Mouse (Mus musculus) CH12.LX (cell line): Measurements from ENCODE around the gene Efemp2. TPM values are rescaled to one million over a fixed set of nuclear protein-coding genes. Genes with fewer than 3 reads are reported as not detected.

ENCODE experiments used
- DNase-seq: peaks from one replicate; pipeline ENCODE4 v3.0.0-alpha.2; 2013; ENCODE audit errors: extremely low read depth
- H3K27ac ChIP-seq: 2 replicates; pipeline ENCODE4 v1.5.1; 2012; ENCODE audit warnings: low read depth, mild to moderate bottlenecking, control low read depth, moderate library complexity; ENCODE audit not compliant: insufficient read depth
- H3K27me3 ChIP-seq: replicated peaks from 2 replicates; pipeline ENCODE3; 2012; ENCODE audit warnings: inconsistent platforms
- H3K36me3 ChIP-seq, 2 experiments: replicated peaks in 1 of 2; 2 replicates each; pipeline versions ENCODE3 to v1.6.1; 2012; ENCODE audit warnings: inconsistent platforms in 1 of 2, low read length in 1 of 2, mild to moderate bottlenecking in 1 of 2, mixed read lengths in 1 of 2, moderate library complexity in 1 of 2; ENCODE audit not compliant: control insufficient read depth in 1 of 2, insufficient read depth in 1 of 2
- H3K4me1 ChIP-seq, 2 experiments: 2 replicates each; pipeline ENCODE4 v1.6.1; 2012; ENCODE audit warnings: inconsistent platforms in 1 of 2, moderate library complexity in 1 of 2; ENCODE audit not compliant: insufficient read depth in 2 of 2, control insufficient read depth in 1 of 2
- H3K4me2 ChIP-seq: 2 replicates; pipeline ENCODE4 v1.6.1; 2012; ENCODE audit warnings: low read depth, mild to moderate bottlenecking, control low read depth; ENCODE audit not compliant: poor library complexity, insufficient read depth, severe bottlenecking
- H3K4me3 ChIP-seq, 3 experiments: fragments of 150-350 bp in 1 of 3; sonication (generic) in 1 of 3; replicated peaks in 1 of 3; 2 replicates each; pipeline versions ENCODE3 to v1.5.1; 2011 to 2012; ENCODE audit warnings: low read depth in 2 of 3, low read length in 2 of 3, mild to moderate bottlenecking in 2 of 3, moderate library complexity in 2 of 3, control low read depth in 1 of 3, improper control_type of control experiment in 1 of 3, inconsistent platforms in 1 of 3, mixed read lengths in 1 of 3; ENCODE audit not compliant: poor library complexity in 1 of 3
- H3K79me2 ChIP-seq: replicated peaks from 2 replicates; pipeline ENCODE4 v1.6.1; 2012; ENCODE audit warnings: mild to moderate bottlenecking, moderate library complexity; ENCODE audit not compliant: control insufficient read depth, poor library complexity, insufficient read depth, severe bottlenecking; ENCODE audit errors: extremely low read depth
- H3K9ac ChIP-seq: 2 replicates; pipeline ENCODE4 v1.6.1; 2012; ENCODE audit warnings: low read depth, mild to moderate bottlenecking, control low read depth, moderate library complexity; ENCODE audit not compliant: insufficient read depth
- H3K9me3 ChIP-seq: replicated peaks from 2 replicates; pipeline ENCODE3; 2012; ENCODE audit warnings: low read length, inconsistent platforms, mixed read lengths
- BHLHE40 ChIP-seq: IDR thresholded peaks from 2 replicates; pipeline ENCODE4 v1.6.1; 2011; ENCODE audit warnings: mild to moderate bottlenecking, low read depth, low read length, improper control_type of control experiment
- CHD1 ChIP-seq: IDR thresholded peaks from 2 replicates; pipeline ENCODE4 v1.6.1; 2012; ENCODE audit warnings: low read depth, low read length, improper control_type of control experiment, inconsistent platforms
- CHD2 ChIP-seq: IDR thresholded peaks from 2 replicates; pipeline ENCODE4 v1.6.1; 2011; ENCODE audit warnings: low read length, improper control_type of control experiment
- CTCF ChIP-seq, 2 experiments: IDR thresholded peaks in 1 of 2; conservative IDR thresholded peaks in 1 of 2; 2 replicates each; pipeline ENCODE4 v1.5.1; 2011 to 2012; ENCODE audit warnings: low read depth in 2 of 2, low read length in 2 of 2, improper control_type of control experiment in 1 of 2, inconsistent platforms in 1 of 2, mild to moderate bottlenecking in 1 of 2, moderate library complexity in 1 of 2
- E2F4 ChIP-seq: IDR thresholded peaks from 2 replicates; pipeline ENCODE4 v1.6.1; 2011; ENCODE audit warnings: low read depth, low read length, improper control_type of control experiment; ENCODE audit not compliant: insufficient replicate concordance
- ELF1 ChIP-seq: IDR thresholded peaks from 2 replicates; pipeline ENCODE4 v1.6.1; 2014; ENCODE audit warnings: low read depth, mild to moderate bottlenecking, inconsistent platforms, low read length, improper control_type of control experiment
- EP300 ChIP-seq: IDR thresholded peaks from 2 replicates; pipeline ENCODE4 v1.6.1; 2011; ENCODE audit warnings: low read length, improper control_type of control experiment
- GABPA ChIP-seq: IDR thresholded peaks from 2 replicates; pipeline ENCODE4 v1.6.1; 2012; ENCODE audit warnings: low read depth, low read length, improper control_type of control experiment, inconsistent platforms; ENCODE audit not compliant: insufficient replicate concordance
- HCFC1 ChIP-seq: IDR thresholded peaks from 2 replicates; pipeline ENCODE4 v1.6.1; 2012; ENCODE audit warnings: low read depth, mild to moderate bottlenecking, inconsistent platforms, low read length, improper control_type of control experiment
- IRF4 ChIP-seq: IDR thresholded peaks from 2 replicates; pipeline ENCODE4 v1.6.1; 2014; ENCODE audit warnings: low read depth, mild to moderate bottlenecking, inconsistent platforms, low read length, improper control_type of control experiment
- JUND ChIP-seq: conservative IDR thresholded peaks from 2 replicates; pipeline ENCODE4 v1.6.1; 2011; ENCODE audit warnings: low read depth, low read length, improper control_type of control experiment
- KAT2A ChIP-seq: IDR thresholded peaks from 2 replicates; pipeline ENCODE4 v1.6.1; 2012; ENCODE audit warnings: low read length, improper control_type of control experiment, inconsistent platforms; ENCODE audit not compliant: insufficient replicate concordance
- MAFK ChIP-seq: IDR thresholded peaks from 2 replicates; pipeline ENCODE4 v1.6.1; 2011; ENCODE audit warnings: low read length, improper control_type of control experiment; ENCODE audit not compliant: insufficient replicate concordance
- MAX ChIP-seq: IDR thresholded peaks from 2 replicates; pipeline ENCODE4 v1.6.1; 2011; ENCODE audit warnings: low read length, improper control_type of control experiment
- MAZ ChIP-seq: IDR thresholded peaks from 2 replicates; pipeline ENCODE4 v1.6.1; 2012; ENCODE audit warnings: low read depth, mild to moderate bottlenecking, inconsistent platforms, low read length, improper control_type of control experiment, moderate library complexity
- MEF2A ChIP-seq: IDR thresholded peaks from 2 replicates; pipeline ENCODE4 v1.6.1; 2014; ENCODE audit warnings: low read depth, mild to moderate bottlenecking, inconsistent platforms, low read length, improper control_type of control experiment, borderline replicate concordance
- MXI1 ChIP-seq: IDR thresholded peaks from 2 replicates; pipeline ENCODE4 v1.6.1; 2011; ENCODE audit warnings: mild to moderate bottlenecking, low read depth, low read length, improper control_type of control experiment
- MYC ChIP-seq: IDR thresholded peaks from 2 replicates; pipeline ENCODE4 v1.6.1; 2011; ENCODE audit warnings: low read depth, mild to moderate bottlenecking, improper control_type of control experiment, low read length
- NELFE ChIP-seq: IDR thresholded peaks from 2 replicates; pipeline ENCODE4 v1.6.1; 2011; ENCODE audit warnings: low read depth, low read length, improper control_type of control experiment
- NRF1 ChIP-seq: IDR thresholded peaks from 2 replicates; pipeline ENCODE4 v1.6.1; 2014; ENCODE audit warnings: low read depth, mild to moderate bottlenecking, inconsistent platforms, low read length, improper control_type of control experiment, moderate library complexity
- PAX5 ChIP-seq: IDR thresholded peaks from 2 replicates; pipeline ENCODE4 v1.6.1; 2012; ENCODE audit warnings: low read length, inconsistent platforms, mixed read lengths
- POLR2A ChIP-seq: IDR thresholded peaks from 2 replicates; pipeline ENCODE4 v1.6.1; 2011; ENCODE audit warnings: low read depth, mild to moderate bottlenecking, improper control_type of control experiment, low read length
- POLR2AphosphoS2 ChIP-seq: IDR thresholded peaks from 2 replicates; pipeline ENCODE4 v1.6.1; 2011; ENCODE audit warnings: low read depth, low read length, improper control_type of control experiment
- RCOR1 ChIP-seq: conservative IDR thresholded peaks from 2 replicates; pipeline ENCODE4 v1.6.1; 2012; ENCODE audit warnings: low read depth, mild to moderate bottlenecking, inconsistent platforms, low read length, improper control_type of control experiment
- SMC3 ChIP-seq: IDR thresholded peaks from 2 replicates; pipeline ENCODE4 v1.6.1; 2011; ENCODE audit warnings: low read depth, low read length, improper control_type of control experiment
- TCF12 ChIP-seq: IDR thresholded peaks from 2 replicates; pipeline ENCODE4 v1.6.1; 2014; ENCODE audit warnings: low read depth, mild to moderate bottlenecking, inconsistent platforms, low read length, improper control_type of control experiment
- UBTF ChIP-seq: IDR thresholded peaks from 2 replicates; pipeline ENCODE4 v1.6.1; 2012; ENCODE audit warnings: low read depth, mild to moderate bottlenecking, inconsistent platforms, low read length, improper control_type of control experiment, moderate library complexity
- USF1 ChIP-seq: IDR thresholded peaks from 2 replicates; pipeline ENCODE4 v1.6.1; 2014; ENCODE audit warnings: low read depth, mild to moderate bottlenecking, inconsistent platforms, low read length, improper control_type of control experiment
- USF2 ChIP-seq: conservative IDR thresholded peaks from 2 replicates; pipeline ENCODE4 v1.6.1; 2011; ENCODE audit warnings: low read depth, low read length, improper control_type of control experiment
- ZC3H11A ChIP-seq: IDR thresholded peaks from 2 replicates; pipeline ENCODE4 v1.6.1; 2012; ENCODE audit warnings: low read depth, mild to moderate bottlenecking, inconsistent platforms, low read length, improper control_type of control experiment
- ZKSCAN1 ChIP-seq: IDR thresholded peaks from 2 replicates; pipeline ENCODE4 v1.6.1; 2012; ENCODE audit warnings: low read depth, inconsistent platforms, low read length, improper control_type of control experiment, borderline replicate concordance
- ZMIZ1 ChIP-seq: IDR thresholded peaks from 2 replicates; pipeline ENCODE4 v1.6.1; 2012; ENCODE audit warnings: low read depth, mild to moderate bottlenecking, inconsistent platforms, low read length, improper control_type of control experiment
- ZNF384 ChIP-seq: IDR thresholded peaks from 2 replicates; pipeline ENCODE4 v1.6.1; 2012; ENCODE audit warnings: low read depth, low read length, improper control_type of control experiment, inconsistent platforms
- dilution Hi-C: fragments of 300-500 bp; cut with MboI; formaldehyde crosslinking; loops from 2 replicates; pipeline ENCODE4 v1.14.3; 2020; ENCODE audit warnings: low sequenced_read_pairs; ENCODE audit not compliant: extremely low pct_unique_long_range_greater_than_20kb, extremely low pct_ligation_motif_present
- in situ Hi-C: fragments of 300-500 bp; cut with MboI; formaldehyde crosslinking; loops from 3 replicates; pipeline ENCODE4 v1.14.3; 2019; ENCODE audit warnings: low sequenced_read_pairs, low pct_ligation_motif_present, low pct_unique_long_range_greater_than_20kb, mixed read lengths
- polyA plus RNA-seq: library from polyadenylated mRNA; unstranded; fragments of >175 nt; gene quantifications from 2 replicates; pipeline ENCODE4 v1.2.1, GENCODE M21; 2012; ENCODE audit warnings: low read depth; ENCODE audit not compliant: insufficient read length
- total RNA-seq, 2 experiments: library from RNA; depleted of rRNA; stranded (reverse); fragments of 300-350 nt in 1 of 2; fragments of >200 nt in 1 of 2; gene quantifications; 2 replicates each; pipeline ENCODE4 v1.2.3; 2012 to 2014

The Efemp2 gene
- total and polyA plus RNA-seq, 3 experiments, result 0.50 to 0.51 TPM; not detected in 1

- TF ChIP-seq USF2, result no peak
- TF ChIP-seq MXI1, result peak; percentile 85; the same call in 1 of the 2 replicates
- TF ChIP-seq GABPA, result peak; percentile 80
- TF ChIP-seq TCF12, result peak; percentile 80
- no peak; the same call in 1 of the 2 replicates for TF ChIP-seq RCOR1
- peak; percentile 85 for TF ChIP-seq MAX
- TF ChIP-seq ZKSCAN1, result no peak
- TF ChIP-seq IRF4, result no peak; the same call in 1 of the 2 replicates
- TF ChIP-seq ZMIZ1, result peak; percentile 96
- TF ChIP-seq JUND, result 0 out of 2 replicates have a peak, but pooled peaks have one; percentile 49
- TF ChIP-seq NELFE, result peak; percentile 96
- peak; percentile 75 for TF ChIP-seq KAT2A
- 0 out of 2 replicates have a peak, but pooled peaks have one; percentile 59 for TF ChIP-seq CHD1
- TF ChIP-seq ELF1, result peak; percentile 74
- peak; percentile 92 for TF ChIP-seq POLR2A
- peak; percentile 75 for TF ChIP-seq MEF2A
- peak; percentile 54 for TF ChIP-seq BHLHE40
- 0 out of 2 replicates have a peak, but pooled peaks have one; percentile 14 for TF ChIP-seq EP300
- peak; percentile 70 for TF ChIP-seq CHD2
These were observed 14.2 kb downstream of the Efemp2 start, which contains the start of gene Mus81 (continued) for GRCm38 (mm10) chr19:5487768-5488550.

- H3K27me3 ChIP-seq, result no peaks in the 10 kb centered on the region
- peak overlapping the region; percentile 38 to 71 (median 52) for H3K4me3 ChIP-seq
- peaks cover 6 to 35% of the 10 kb centered on the region in 2 experiments; a peak in 3 of 4 replicates for H3K4me1 ChIP-seq
- dilution Hi-C loops, result no loop called here
- peak overlapping the region; percentile 53 for H3K9ac ChIP-seq
- H3K79me2 ChIP-seq, result peaks cover 24% of the 10 kb centered on the region
- peaks cover 35 to 45% of the 10 kb centered on the region in 2 experiments for H3K36me3 ChIP-seq
- peak; percentile 99 for DNase-seq
- no peaks in the 10 kb centered on the region for H3K9me3 ChIP-seq
- peak overlapping the region; percentile 81 for H3K4me2 ChIP-seq
- H3K27ac ChIP-seq, result peak overlapping the region; percentile 72
- in situ Hi-C loops, result no loop called here
- peak; percentile 85 for TF ChIP-seq HCFC1
- TF ChIP-seq NELFE, result peak; percentile 89
- peak; percentile 64 for TF ChIP-seq ZMIZ1
- peak; percentile 83 for TF ChIP-seq ELF1
- no peak for TF ChIP-seq CTCF (conservative IDR thresholded peaks at IDR 0.05 in 1 of 2, IDR thresholded peaks at IDR 0.05 in 1 of 2; ENCODE audit: low read depth in 2 of 2, low read length in 2 of 2)
- no peak for TF ChIP-seq UBTF
- TF ChIP-seq USF1, result no peak
- peak; percentile 97 for TF ChIP-seq MXI1
- no peak for TF ChIP-seq USF2
- peak; percentile 3; the same call in 1 of the 2 replicates for TF ChIP-seq EP300
- TF ChIP-seq TCF12, result peak; percentile 70
- TF ChIP-seq MAFK, result no peak
- 0 out of 2 replicates have a peak, but pooled peaks have one; percentile 14 for TF ChIP-seq NRF1
- TF ChIP-seq MYC, result peak; percentile 85
- peak; percentile 49; the same call in 1 of the 2 replicates for TF ChIP-seq CHD2
- no peak for TF ChIP-seq PAX5
- 0 out of 2 replicates have a peak, but pooled peaks have one; percentile 49 for TF ChIP-seq MAZ
- no peak for TF ChIP-seq ZC3H11A
- TF ChIP-seq SMC3, result no peak
- no peak for TF ChIP-seq POLR2AphosphoS2
- no peak for TF ChIP-seq MEF2A
- TF ChIP-seq E2F4, result no peak; the same call in 1 of the 2 replicates
- no peak for TF ChIP-seq BHLHE40
- no peak for TF ChIP-seq ZNF384
These were observed 15.3 kb downstream of the Efemp2 start for GRCm38 (mm10) chr19:5488878-5489571.
